11 mouse cellular contexts compared by ENCODE assay signal in genomic region chr19:16494816-16495516, GRCm38 (mm10).
"Had no signal": no experiment of that assay in that cellular context is flagged by ENCODE, and none has a peak within 500 bp of the region (broad histone marks: within the 10 kb centered on the region; RNA-seq: fewer than 3 reads in every experiment).

No protein-coding gene starts in this region.

- H3K9ac ChIP-seq: intestine, embryonic 15.5 days; kidney, embryonic 15.5 days; lung, embryonic 15.5 days; midbrain, embryonic 13.5 days had no signal

- H3K27me3 ChIP-seq: intestine, embryonic 15.5 days; kidney, embryonic 15.5 days; lung, embryonic 15.5 days; midbrain, embryonic 13.5 days had no signal

- DNase-seq: kidney, adult 2 months; kidney, postnatal 14 days; lung, postnatal 14 days; right cerebral cortex, adult 18-20 months; thymus, postnatal 4 days had no signal

- H3K4me3 ChIP-seq: intestine, embryonic 15.5 days; kidney, embryonic 15.5 days; lung, embryonic 15.5 days; midbrain, embryonic 13.5 days had no signal

- H3K36me3 ChIP-seq: intestine, embryonic 15.5 days; kidney, embryonic 15.5 days; lung, embryonic 15.5 days; midbrain, embryonic 13.5 days had no signal

- H3K27ac ChIP-seq: intestine, embryonic 15.5 days; kidney, embryonic 15.5 days; lung, embryonic 15.5 days; macrophage; midbrain, embryonic 13.5 days; stomach, postnatal 0 days had no signal

- H3K9me3 ChIP-seq: intestine, embryonic 15.5 days; kidney, embryonic 15.5 days; lung, embryonic 15.5 days; midbrain, embryonic 13.5 days had no signal

- H3K4me2 ChIP-seq: intestine, embryonic 15.5 days; kidney, embryonic 15.5 days; lung, embryonic 15.5 days; midbrain, embryonic 13.5 days had no signal

- ATAC-seq: intestine, embryonic 15.5 days; midbrain, embryonic 13.5 days had no signal
